Comparison of ENCODE assay signal across 9 mouse cellular contexts in the genomic region with DNA sequence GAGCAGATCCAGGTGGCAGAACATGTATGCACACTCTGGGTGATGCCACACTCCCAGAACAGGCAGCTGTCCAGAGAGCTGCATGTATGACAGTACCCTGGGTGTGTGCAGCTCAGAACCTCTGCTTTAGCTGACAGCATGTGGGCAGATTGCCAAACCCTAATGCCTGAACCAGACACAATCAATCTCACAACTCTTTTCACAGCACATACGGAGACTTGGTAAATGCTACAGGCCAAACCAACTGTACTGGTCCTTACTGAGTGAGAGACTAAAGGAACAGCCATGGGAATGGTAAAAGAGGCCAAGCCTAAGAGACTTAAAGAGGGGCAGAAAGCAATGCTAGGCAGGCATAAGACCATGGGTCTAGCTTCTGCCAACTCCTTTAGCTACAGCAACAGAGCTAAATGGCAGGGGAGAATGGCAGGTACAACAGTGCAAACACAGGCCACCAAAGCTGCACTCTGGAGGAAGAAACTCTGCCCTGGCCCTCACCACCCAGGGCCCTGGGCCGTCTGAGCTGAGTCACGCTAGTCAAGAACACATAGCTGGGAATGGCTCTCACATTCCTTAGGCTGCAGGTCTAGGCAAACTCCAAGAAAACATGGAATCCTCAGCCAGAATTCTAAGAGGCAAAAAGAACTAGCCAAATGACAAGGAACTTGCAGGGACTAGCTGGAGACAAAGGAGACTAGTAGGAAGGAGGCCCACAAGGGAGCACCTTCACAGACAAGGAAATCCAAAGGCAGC.
DNase-seq lines count a peak whose midpoint lies in the region; ATAC-seq and TF ChIP-seq lines count a peak whose summit lies in the region.
"Had no signal": no experiment of that assay in that cellular context is flagged by ENCODE, and none has a peak within 500 bp of the region (broad histone marks: within the 10 kb centered on the region; RNA-seq: fewer than 3 reads in every experiment).

No protein-coding gene starts in this region.

- H3K4me2 ChIP-seq in heart, embryonic 11.5 days, result no peak overlapping the region

- H3K27ac ChIP-seq in heart, embryonic 11.5 days (ENCODE audit: low read depth, low read length), result peak overlapping the region; percentile 7; the same call in 1 of the 2 replicates
- H3K27ac ChIP-seq in ES-Bruce4 (ENCODE audit: insufficient read depth, low read length), result 0 out of 2 replicates have a peak overlapping the region, but pooled peaks have one; percentile 5
- H3K27ac ChIP-seq in left cerebral cortex, adult 2 months, result no peak overlapping the region

- no peaks in the 10 kb centered on the region for H3K9me3 ChIP-seq in heart, embryonic 11.5 days (replicated peaks; ENCODE audit: control insufficient read depth, low read length)
- no peaks in the 10 kb centered on the region for H3K9me3 ChIP-seq in ES-Bruce4 (replicated peaks; ENCODE audit: control insufficient read depth, insufficient read depth, low read length, poor library complexity, severe bottlenecking)

- no peak for DNase-seq in heart, adult 9 months (ENCODE audit: low spot score in 2 of 2)
- DNase-seq in brain, adult 2 months (ENCODE audit: low read depth, low spot score), result peak; percentile 37
- peak; percentile 52 for DNase-seq in heart, postnatal 4 days
- DNase-seq in left cerebral cortex, postnatal 14 days (ENCODE audit: low spot score in 2 of 2), result no peak
- DNase-seq in cerebellum, adult 9-11 months, result no peak
- DNase-seq in left cerebral cortex, adult 2 months (ENCODE audit: extremely low spot score in 1 of 2, low spot score in 2 of 2), result no peak

- ATAC-seq in heart, embryonic 11.5 days (replicated peaks; ENCODE audit: insufficient number of reproducible peaks, low FRiP score, low TSS enrichment), result no peak

- no peak overlapping the region for H3K9ac ChIP-seq in heart, embryonic 11.5 days (ENCODE audit: low read depth, low read length)
- no peak overlapping the region for H3K9ac ChIP-seq in ES-Bruce4 (ENCODE audit: low read depth, poor library complexity, severe bottlenecking)

- no peak for TF ChIP-seq CTCF in ES-Bruce4 (IDR thresholded peaks at IDR 0.05; ENCODE audit: low read depth, low read length)
- TF ChIP-seq CTCF in left cerebral cortex, adult 2 months (IDR thresholded peaks at IDR 0.05), result no peak

- WGBS in heart, embryonic 11.5 days (ENCODE audit: insufficient replicate concordance), result 72% methylated on average over 3 of the region's 3 CpGs

- no peak overlapping the region for H3K4me3 ChIP-seq in heart, embryonic 11.5 days (ENCODE audit: low read depth, low read length)
- H3K4me3 ChIP-seq in ES-Bruce4 (ENCODE audit: low read depth, low read length), result no peak overlapping the region
- no peak overlapping the region for H3K4me3 ChIP-seq in left cerebral cortex, adult 2 months
- H3K4me3 ChIP-seq: myocyte had no signal

- TF ChIP-seq POLR2A in ES-Bruce4 (IDR thresholded peaks at IDR 0.05; ENCODE audit: insufficient read depth, low read length), result no peak

- peaks cover 66% of the 10 kb centered on the region for H3K36me3 ChIP-seq in heart, embryonic 11.5 days (ENCODE audit: control insufficient read depth, insufficient read depth, low read length)
- peaks cover 68% of the 10 kb centered on the region for H3K36me3 ChIP-seq in ES-Bruce4 (ENCODE audit: control insufficient read depth, insufficient read depth, low read length, poor library complexity, severe bottlenecking)

- intact Hi-C loops in left cerebral cortex, postnatal 14 days (cut with DNase I), result no loop called here
- intact Hi-C loops in left cerebral cortex, adult 2 months (cut with DNase I), result no loop called here

- no peak for TF ChIP-seq EP300 in ES-Bruce4 (IDR thresholded peaks at IDR 0.05; ENCODE audit: insufficient read depth, low read depth, low read length)

- no peaks in the 10 kb centered on the region for H3K27me3 ChIP-seq in heart, embryonic 11.5 days (ENCODE audit: control insufficient read depth, insufficient read depth, low read length)
- no peaks in the 10 kb centered on the region for H3K27me3 ChIP-seq in ES-Bruce4 (ENCODE audit: control insufficient read depth, insufficient read depth, low read length, poor library complexity, severe bottlenecking)

- H3K4me1 ChIP-seq in heart, embryonic 11.5 days (ENCODE audit: control insufficient read depth, insufficient read depth, low read length), result peaks cover 4% of the 10 kb centered on the region; the same call in 1 of the 2 replicates
- no peaks in the 10 kb centered on the region for H3K4me1 ChIP-seq in ES-Bruce4 (ENCODE audit: control insufficient read depth, insufficient read depth, low read length)

Comparison
In these comparisons a context has a peak if more than half of its experiments do, and no peak if none do; other contexts are left out.
1. DNase-seq: peak in brain, adult 2 months (single experiment) and heart, postnatal 4 days (single experiment); none in heart, adult 9 months (0 of 2), left cerebral cortex, postnatal 14 days (0 of 2), cerebellum, adult 9-11 months (single experiment) and left cerebral cortex, adult 2 months (0 of 2).